In the genomic region with DNA sequence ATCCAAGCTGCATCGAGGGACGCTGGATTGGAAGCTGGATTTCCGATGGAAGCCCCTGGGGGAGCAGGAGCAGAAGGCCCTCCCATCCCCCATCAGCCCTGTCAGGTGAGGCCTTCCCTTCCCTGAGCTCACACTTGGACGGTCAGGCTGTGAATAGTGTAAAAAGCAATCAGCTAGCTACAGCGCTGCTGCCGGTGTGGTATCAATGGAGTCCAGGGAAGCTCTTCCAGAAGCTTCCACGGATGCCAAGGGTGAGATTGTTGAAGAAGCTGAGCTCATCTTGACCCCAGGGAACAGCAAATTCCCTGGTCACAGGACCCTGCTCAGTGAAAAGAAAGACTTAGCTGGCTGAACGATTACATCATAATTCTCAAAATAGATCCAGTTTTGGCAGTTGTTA, we compare ENCODE assay signal across 24 mouse cellular contexts. TPM values are rescaled to one million over a fixed set of nuclear protein-coding genes. Genes with fewer than 3 reads are reported as not detected.
DNase-seq lines count a peak whose midpoint lies in the region; ATAC-seq and TF ChIP-seq lines count a peak whose summit lies in the region.
"Had no signal": no experiment of that assay in that cellular context is flagged by ENCODE, and none has a peak within 500 bp of the region (broad histone marks: within the 10 kb centered on the region; RNA-seq: fewer than 3 reads in every experiment).

No protein-coding gene starts in this region.

- H3K27me3 ChIP-seq in heart, embryonic 16.5 days (ENCODE audit: control insufficient read depth, insufficient read depth, low read length), result no peaks in the 10 kb centered on the region
- no peaks in the 10 kb centered on the region for H3K27me3 ChIP-seq in neural tube, embryonic 13.5 days
- H3K27me3 ChIP-seq in limb, embryonic 10.5 days (ENCODE audit: low read depth, poor library complexity, severe bottlenecking), result no peaks in the 10 kb centered on the region
- H3K27me3 ChIP-seq: forebrain, embryonic 15.5 days; liver, embryonic 13.5 days; midbrain, embryonic 12.5 days; neural tube, embryonic 15.5 days had no signal

- no peak for DNase-seq in gastrocnemius, adult 2 months
- DNase-seq in gastrocnemius, adult 18-20 months (ENCODE audit: low spot score), result no peak
- DNase-seq in heart, adult 8-10 months (ENCODE audit: low spot score), result no peak
- no peak for DNase-seq in neural tube, embryonic 10.5 days (ENCODE audit: extremely low spot score, low spot score)
- no peak for DNase-seq in limb, embryonic 10.5 days (ENCODE audit: low spot score)
- DNase-seq in left cerebral cortex, adult 2 months (ENCODE audit: extremely low spot score in 1 of 2, low spot score in 2 of 2), result no peak
- DNase-seq: adrenal gland, postnatal 25 days; cerebellum, adult 8-10 months; gastrocnemius, postnatal 25 days; kidney, postnatal 25 days; liver, embryonic 13.5 days; lung, adult 2 months; lung, postnatal 14 days; right cerebral cortex, postnatal 14 days; spleen, adult 18-20 months; thymus, postnatal 14 days had no signal

- no peak overlapping the region for H3K4me2 ChIP-seq in heart, embryonic 16.5 days (ENCODE audit: low read depth, low read length)
- H3K4me2 ChIP-seq in neural tube, embryonic 13.5 days, result no peak overlapping the region
- H3K4me2 ChIP-seq: forebrain, embryonic 15.5 days; liver, embryonic 13.5 days; midbrain, embryonic 12.5 days; neural tube, embryonic 15.5 days had no signal

- 0 out of 2 replicates have a peak overlapping the region, but pooled peaks have one; percentile 17 for H3K9ac ChIP-seq in heart, embryonic 16.5 days (ENCODE audit: low read length)
- H3K9ac ChIP-seq in neural tube, embryonic 13.5 days, result peak overlapping the region; percentile 13; the same call in 1 of the 2 replicates
- H3K9ac ChIP-seq: forebrain, embryonic 15.5 days; liver, embryonic 13.5 days; midbrain, embryonic 12.5 days; neural tube, embryonic 15.5 days had no signal

- peaks cover 10% of the 10 kb centered on the region for H3K4me1 ChIP-seq in heart, embryonic 16.5 days (ENCODE audit: control insufficient read depth, insufficient read depth, low read length)
- H3K4me1 ChIP-seq in neural tube, embryonic 13.5 days (replicated peaks), result no peaks in the 10 kb centered on the region
- peaks cover 5% of the 10 kb centered on the region; the same call in 1 of the 2 replicates for H3K4me1 ChIP-seq in limb, embryonic 10.5 days
- H3K4me1 ChIP-seq: forebrain, embryonic 15.5 days; midbrain, embryonic 12.5 days; neural tube, embryonic 15.5 days had no signal

- H3K27ac ChIP-seq in gastrocnemius, adult 2 months, result peak overlapping the region; percentile 33; the same call in 1 of the 2 replicates
- peak overlapping the region; percentile 57 for H3K27ac ChIP-seq in heart, embryonic 16.5 days (ENCODE audit: low read length)
- H3K27ac ChIP-seq in neural tube, embryonic 13.5 days (replicated peaks), result no peak overlapping the region
- peak overlapping the region; percentile 30; the same call in 1 of the 2 replicates for H3K27ac ChIP-seq in limb, embryonic 10.5 days
- H3K27ac ChIP-seq in left cerebral cortex, adult 2 months, result no peak overlapping the region
- H3K27ac ChIP-seq: forebrain, embryonic 15.5 days; liver, embryonic 13.5 days; midbrain, embryonic 12.5 days; neural tube, embryonic 15.5 days had no signal

- intact Hi-C loops in gastrocnemius, adult 2 months (cut with DNase I), result no loop called here
- intact Hi-C loops in left cerebral cortex, adult 2 months (cut with DNase I), result no loop called here

- no peaks in the 10 kb centered on the region for H3K9me3 ChIP-seq in heart, embryonic 16.5 days (replicated peaks; ENCODE audit: control insufficient read depth, low read length)
- H3K9me3 ChIP-seq in neural tube, embryonic 13.5 days, result no peaks in the 10 kb centered on the region
- H3K9me3 ChIP-seq in limb, embryonic 10.5 days (replicated peaks), result no peaks in the 10 kb centered on the region
- H3K9me3 ChIP-seq: forebrain, embryonic 15.5 days; liver, embryonic 13.5 days; midbrain, embryonic 12.5 days; neural tube, embryonic 15.5 days had no signal

- 51% methylated on average over 8 of the region's 8 CpGs for WGBS in heart, embryonic 16.5 days
- WGBS in neural tube, embryonic 13.5 days, result 83% methylated on average over 8 of the region's 8 CpGs
- 92% methylated on average over 8 of the region's 8 CpGs for WGBS in limb, embryonic 10.5 days

- no peak overlapping the region for H3K4me3 ChIP-seq in gastrocnemius, adult 2 months
- no peak overlapping the region for H3K4me3 ChIP-seq in heart, embryonic 16.5 days (ENCODE audit: low read length)
- no peak overlapping the region for H3K4me3 ChIP-seq in neural tube, embryonic 13.5 days
- H3K4me3 ChIP-seq in limb, embryonic 10.5 days, result no peak overlapping the region
- H3K4me3 ChIP-seq in left cerebral cortex, adult 2 months, result no peak overlapping the region
- H3K4me3 ChIP-seq: forebrain, embryonic 15.5 days; liver, embryonic 13.5 days; midbrain, embryonic 12.5 days; neural tube, embryonic 15.5 days had no signal

- no peaks in the 10 kb centered on the region for H3K36me3 ChIP-seq in heart, embryonic 16.5 days (ENCODE audit: control insufficient read depth, insufficient read depth)
- no peaks in the 10 kb centered on the region for H3K36me3 ChIP-seq in neural tube, embryonic 13.5 days
- no peaks in the 10 kb centered on the region for H3K36me3 ChIP-seq in limb, embryonic 10.5 days
- H3K36me3 ChIP-seq: forebrain, embryonic 15.5 days; liver, embryonic 13.5 days; midbrain, embryonic 12.5 days; neural tube, embryonic 15.5 days had no signal

- no peak for ATAC-seq in heart, embryonic 16.5 days (replicated peaks; ENCODE audit: extremely low read depth, insufficient read depth, low FRiP score)
- ATAC-seq in neural tube, embryonic 13.5 days (ENCODE audit: low read depth), result no peak
- ATAC-seq: forebrain, embryonic 15.5 days; hindbrain, embryonic 16.5 days; intestine, postnatal 0 days had no signal

- TF ChIP-seq CTCF in gastrocnemius, adult 2 months (IDR thresholded peaks at IDR 0.05), result no peak
- no peak for TF ChIP-seq CTCF in left cerebral cortex, adult 2 months (IDR thresholded peaks at IDR 0.05)

RNA-seq across cellular contexts. Expression of a gene that starts 17.6 kb away (rescaled TPM):
- 10 to 100 TPM in 1 of 2 experiments, 1 to 10 TPM in 1; 3.8 to 10.4 TPM for total RNA-seq in gastrocnemius, adult 2 months (2021)
- total RNA-seq in gastrocnemius, adult 18-20 months (2021), result 1 to 10 TPM; 6.2 to 6.5 TPM
- 0.30 and 0.51 TPM in 2 replicates for polyA plus RNA-seq in heart, embryonic 16.5 days (2015; fragmentation: Nextera tagmentation; extraction: Ambion mirVana)
- total RNA-seq in heart, adult 8-10 months (2022), result 10 to 100 TPM; 13.9 to 22.2 (median 18.3) TPM
- polyA plus RNA-seq in neural tube, embryonic 13.5 days (2015; fragmentation: Nextera tagmentation; extraction: Ambion mirVana), result 0.15 and 0.23 TPM in 2 replicates
- polyA plus RNA-seq in limb, embryonic 10.5 days (2016; fragmentation: Nextera tagmentation; extraction: Ambion mirVana), result 0.03 and 0.04 TPM in 2 replicates
- total RNA-seq in left cerebral cortex, adult 2 months (2021), result 1 to 10 TPM; 2.1 to 2.2 TPM
- total RNA-seq: megakaryocyte progenitor cell, adult 5-6 weeks had no signal
- polyA plus RNA-seq: liver, embryonic 13.5 days had no signal

RNA-seq across cellular contexts. Expression of a gene that starts 38.8 kb away (rescaled TPM):
- 10 to 100 TPM; 17.4 to 29.0 TPM for total RNA-seq in gastrocnemius, adult 2 months (2021)
- total RNA-seq in gastrocnemius, adult 18-20 months (2021), result 10 to 100 TPM; 17.9 to 19.5 TPM
- 44.4 and 51.6 TPM in 2 replicates for polyA plus RNA-seq in heart, embryonic 16.5 days (2015; fragmentation: Nextera tagmentation; extraction: Ambion mirVana)
- 10 to 100 TPM; 52.2 to 73.4 (median 56.4) TPM for total RNA-seq in heart, adult 8-10 months (2022)
- 21.8 and 22.4 TPM in 2 replicates for polyA plus RNA-seq in neural tube, embryonic 13.5 days (2015; fragmentation: Nextera tagmentation; extraction: Ambion mirVana)
- polyA plus RNA-seq in limb, embryonic 10.5 days (2016; fragmentation: Nextera tagmentation; extraction: Ambion mirVana), result 14.2 and 17.4 TPM in 2 replicates
- 10 to 100 TPM; 13.9 to 16.7 TPM for total RNA-seq in left cerebral cortex, adult 2 months (2021)

RNA-seq across cellular contexts. Expression of a gene that starts 39.2 kb away (rescaled TPM):
- 100 to 1,000 TPM; 110 to 122 TPM for total RNA-seq in gastrocnemius, adult 2 months (2021)
- 100 to 1,000 TPM; 119 to 128 TPM for total RNA-seq in gastrocnemius, adult 18-20 months (2021)
- 71.6 and 73.3 TPM in 2 replicates for polyA plus RNA-seq in heart, embryonic 16.5 days (2015; fragmentation: Nextera tagmentation; extraction: Ambion mirVana)
- total RNA-seq in heart, adult 8-10 months (2022), result 10 to 100 TPM; 73.7 to 91.2 (median 82.8) TPM
- polyA plus RNA-seq in neural tube, embryonic 13.5 days (2015; fragmentation: Nextera tagmentation; extraction: Ambion mirVana), result 78.9 and 88.2 TPM in 2 replicates
- polyA plus RNA-seq in limb, embryonic 10.5 days (2016; fragmentation: Nextera tagmentation; extraction: Ambion mirVana), result 81.4 and 103 TPM in 2 replicates
- total RNA-seq in left cerebral cortex, adult 2 months (2021), result 10 to 100 TPM; 45.3 to 46.2 TPM

Comparison
In these comparisons a context has a peak if more than half of its experiments do, and no peak if none do; other contexts are left out.
1. H3K27ac ChIP-seq: peak in gastrocnemius, adult 2 months (single experiment), heart, embryonic 16.5 days (single experiment) and limb, embryonic 10.5 days (single experiment); none in neural tube, embryonic 13.5 days (single experiment) and left cerebral cortex, adult 2 months (single experiment).